Mouse (Mus musculus) left cerebral cortex, postnatal 25 days (tissue): ENCODE measurements around the gene Sppl3. TPM values are rescaled to one million over a fixed set of nuclear protein-coding genes. Genes with fewer than 3 reads are reported as not detected.
"Not testable (repeated sequence)": the region's sequence is repeated elsewhere in the genome, so short reads cannot be mapped to it uniquely, and the experiment has no call there.

ENCODE experiments used
- DNase-seq, 2 experiments: peaks; one replicate each; pipeline ENCODE4 v3.0.0; 2022; ENCODE audit warnings: low spot score in 2 of 2, mixed read lengths in 1 of 2
- intact Hi-C: fragments of 180-260 bp; cut with DNase I; formaldehyde crosslinking; loops from one replicate; pipeline ENCODE4 v1.15.1; 2025
- total RNA-seq, 2 experiments: library from RNA; stranded (reverse); gene quantifications; 2 replicates each; pipeline ENCODE4 v1.2.3; 2021

The Sppl3 gene
- total RNA-seq, 2 experiments from 2014 or later: 91.9 to 92.5 TPM

DNA sequence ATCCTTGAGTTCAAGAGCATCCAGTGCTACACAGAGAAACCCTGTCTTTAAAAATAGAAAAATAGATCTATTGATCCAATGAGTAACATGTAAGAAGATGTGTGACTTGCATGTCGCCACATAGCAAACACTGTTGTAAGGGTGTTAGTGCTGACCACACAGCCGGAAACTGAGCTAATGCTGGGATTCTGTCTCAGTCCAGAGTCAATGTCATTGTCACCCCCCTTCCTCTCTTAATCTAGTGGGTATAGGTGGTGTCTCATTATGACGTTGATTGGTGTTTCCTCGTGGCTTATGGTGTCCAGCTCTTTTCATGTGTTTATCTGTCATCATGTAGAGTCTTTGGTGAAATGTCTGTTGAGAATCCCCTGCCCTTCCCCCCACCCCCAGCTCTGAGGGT lies 55.3 kb downstream of the Sppl3 start:
- intact Hi-C loops: no loop called here
- no peak for DNase-seq

DNA sequence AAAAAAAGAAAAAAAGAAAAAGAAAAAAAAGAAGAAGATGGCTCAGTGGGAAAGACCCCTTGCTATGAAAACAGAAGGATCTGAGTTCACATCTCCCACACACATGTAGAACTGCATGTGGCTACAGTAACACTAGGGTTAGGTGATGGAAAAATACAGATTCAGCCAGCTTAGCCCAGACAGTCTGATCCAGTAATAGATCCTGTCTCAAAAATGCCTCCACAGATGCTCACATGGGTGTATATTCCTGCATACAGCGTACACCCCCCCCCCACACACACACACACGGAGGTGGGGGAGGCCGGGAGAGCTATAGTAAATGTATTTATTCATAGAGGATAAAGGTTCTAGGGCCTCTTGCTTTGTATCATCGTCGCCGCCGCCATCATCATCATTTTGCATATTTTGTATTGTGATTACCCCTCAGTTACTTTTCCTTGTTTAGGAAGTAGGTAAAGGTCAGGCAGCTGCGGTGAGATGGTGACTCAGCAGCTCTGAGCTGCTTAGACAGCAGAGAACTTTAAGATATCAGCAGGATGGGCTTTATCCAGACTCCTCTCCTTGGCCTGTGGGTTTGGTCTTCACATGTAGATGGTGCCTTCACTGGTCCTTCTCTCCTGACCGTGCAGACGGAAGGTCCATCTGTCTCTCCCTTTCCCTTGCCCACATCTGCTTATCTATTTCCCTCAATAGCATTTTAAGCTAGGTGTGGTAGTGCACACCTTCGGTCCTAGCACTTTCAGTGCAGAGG lies 57.9 kb downstream of the Sppl3 start:
- intact Hi-C loops: no loop called here
- peak in 1 of 2 experiments; percentile 54 for DNase-seq

DNA sequence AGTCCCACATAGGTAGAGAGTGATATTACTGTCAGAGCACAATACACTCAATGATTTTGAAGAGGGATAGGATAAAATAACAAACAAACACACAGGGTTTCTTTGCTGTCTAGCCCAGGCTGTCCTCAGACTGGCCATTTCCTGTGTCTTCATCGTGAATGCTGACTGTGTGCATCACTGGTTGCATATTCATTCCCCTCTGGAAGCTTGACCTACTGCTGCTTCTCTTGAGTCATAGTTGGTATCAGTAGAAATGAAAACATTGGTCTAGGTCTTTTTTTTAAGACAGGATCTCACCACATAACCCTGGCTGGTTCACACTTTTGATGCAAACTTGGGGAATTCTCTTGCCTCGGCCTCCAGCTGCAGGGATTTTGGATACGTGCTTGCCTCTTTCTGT lies 58.7 kb downstream of the Sppl3 start:
- no peak for DNase-seq
- intact Hi-C loops: no loop called here

DNA sequence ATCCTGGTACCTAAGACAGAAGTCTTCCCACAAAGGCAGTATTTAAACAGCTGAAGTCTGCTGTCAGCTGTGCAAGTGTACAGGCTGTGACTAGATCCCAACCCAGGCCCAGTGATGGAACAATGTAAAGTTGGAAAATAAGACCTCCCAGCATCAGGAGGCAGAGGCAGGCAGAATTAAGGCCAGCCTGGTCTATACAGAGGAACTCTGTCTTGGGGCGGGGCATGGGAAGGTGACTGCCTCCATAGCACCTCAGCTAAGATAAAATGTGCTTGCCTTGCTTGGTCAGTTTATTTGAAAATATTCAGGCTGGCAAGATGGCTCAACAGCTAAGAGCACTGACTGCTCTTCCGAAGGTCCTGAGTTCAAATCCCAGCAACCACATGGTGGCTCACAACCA lies 59.5 kb downstream of the Sppl3 start:
- no peak for DNase-seq
- intact Hi-C loops: no loop called here

DNA sequence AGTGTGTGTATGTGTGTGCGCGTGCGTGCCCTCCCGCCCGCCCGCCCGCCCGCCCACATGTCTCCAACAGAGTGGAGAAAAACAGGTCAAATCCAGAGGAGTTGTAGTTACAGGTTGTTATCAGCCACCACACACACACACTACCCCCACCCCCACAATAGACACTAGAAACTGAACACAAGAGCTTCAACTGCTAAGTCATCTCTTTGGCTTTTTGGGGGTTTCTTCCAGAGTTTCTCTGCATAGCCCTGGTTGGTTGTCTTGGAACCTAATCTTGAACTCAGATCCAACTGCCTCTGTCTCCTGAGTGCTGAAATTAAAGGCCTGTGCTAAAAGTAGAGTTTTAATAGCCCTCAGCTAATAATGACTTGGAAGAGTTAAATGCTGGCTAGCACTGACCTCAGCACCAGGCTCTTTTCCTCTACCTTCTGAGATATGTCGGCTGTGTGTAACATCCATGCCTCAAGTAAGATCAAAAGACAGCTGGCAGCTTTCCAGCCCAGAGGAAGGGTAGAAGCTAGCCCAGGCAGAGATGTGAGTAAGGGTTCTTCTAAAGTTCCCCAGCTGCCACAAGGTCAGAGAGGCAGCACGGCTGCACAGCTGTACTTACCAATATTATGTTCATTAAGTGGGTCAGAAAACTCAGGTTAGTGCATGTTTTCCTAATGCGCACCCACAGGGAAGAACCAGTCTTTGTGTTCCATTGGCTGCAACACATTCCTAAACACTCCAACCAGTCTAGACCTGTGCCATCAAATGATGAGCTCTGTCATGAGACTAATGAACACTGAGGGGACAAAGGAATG lies 60.4 kb downstream of the Sppl3 start:
- DNase-seq: no peak
- intact Hi-C loops: no loop called here

DNA sequence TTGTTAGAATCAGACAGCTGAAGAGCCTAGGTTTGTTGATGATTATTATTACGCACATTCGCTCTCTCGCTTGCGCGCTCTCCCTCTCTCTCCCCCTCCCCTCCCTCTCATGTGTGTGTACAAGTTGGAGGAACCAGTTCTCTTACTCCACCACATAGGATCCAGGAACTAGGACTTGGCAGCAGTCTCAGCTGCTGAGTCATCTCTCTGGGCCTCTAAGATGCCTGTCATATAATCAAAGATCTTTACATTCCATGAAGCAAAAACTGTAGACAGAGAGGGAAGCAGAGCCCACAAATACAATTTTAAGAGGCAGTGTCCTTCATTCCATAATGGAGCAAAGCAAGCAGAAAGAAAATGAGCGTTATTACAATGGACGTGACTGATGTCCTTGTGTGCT lies 61.2 kb downstream of the Sppl3 start:
- intact Hi-C loops: no loop called here
- DNase-seq: peak; percentile 57 to 87

DNA sequence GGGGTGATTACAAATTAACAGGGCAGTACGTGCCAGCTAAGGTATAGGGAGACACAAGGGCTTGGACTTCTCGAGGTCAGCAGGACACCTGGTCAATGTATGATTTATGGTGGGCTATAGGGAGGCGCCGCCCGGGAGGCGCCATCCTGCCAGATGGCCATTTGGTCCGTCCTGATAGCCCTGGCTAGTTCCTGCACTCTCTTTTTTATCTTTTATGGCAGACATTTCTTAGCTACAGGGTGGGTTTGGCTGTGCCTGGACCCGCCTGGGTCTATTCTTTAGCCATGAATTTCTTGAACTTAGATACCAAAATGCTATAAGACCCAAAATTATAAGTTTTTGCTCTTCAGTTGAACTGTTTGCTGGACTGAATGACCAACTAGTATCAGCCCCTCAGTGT lies 62.4 kb downstream of the Sppl3 start:
- DNase-seq, intact Hi-C loops: not testable (repeated sequence)

DNA sequence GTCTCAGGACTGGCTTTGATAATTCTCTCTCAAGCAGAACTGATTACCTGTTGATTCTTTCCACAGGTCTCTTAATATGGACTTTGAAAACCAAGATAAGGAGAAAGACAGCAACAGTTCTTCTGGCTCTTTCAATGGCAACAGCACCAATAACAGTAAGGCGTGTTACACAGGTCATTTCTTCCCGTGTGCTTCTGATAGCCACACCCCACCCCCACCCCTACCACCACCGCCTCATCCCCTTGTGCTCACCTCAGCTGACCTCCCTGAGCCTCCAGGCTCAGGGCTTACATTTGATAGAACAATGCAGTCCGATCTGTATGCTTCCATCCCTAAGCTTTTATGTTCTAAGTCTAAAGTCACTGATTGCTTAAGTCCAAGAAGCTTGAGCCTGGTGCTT lies 63.8 kb downstream of the Sppl3 start:
- intact Hi-C loops: loop anchor here (5.0 kb wide), 1 partner anchor 62 kb away; the partner anchor contains the start of gene Sppl3
- DNase-seq: no peak

DNA sequence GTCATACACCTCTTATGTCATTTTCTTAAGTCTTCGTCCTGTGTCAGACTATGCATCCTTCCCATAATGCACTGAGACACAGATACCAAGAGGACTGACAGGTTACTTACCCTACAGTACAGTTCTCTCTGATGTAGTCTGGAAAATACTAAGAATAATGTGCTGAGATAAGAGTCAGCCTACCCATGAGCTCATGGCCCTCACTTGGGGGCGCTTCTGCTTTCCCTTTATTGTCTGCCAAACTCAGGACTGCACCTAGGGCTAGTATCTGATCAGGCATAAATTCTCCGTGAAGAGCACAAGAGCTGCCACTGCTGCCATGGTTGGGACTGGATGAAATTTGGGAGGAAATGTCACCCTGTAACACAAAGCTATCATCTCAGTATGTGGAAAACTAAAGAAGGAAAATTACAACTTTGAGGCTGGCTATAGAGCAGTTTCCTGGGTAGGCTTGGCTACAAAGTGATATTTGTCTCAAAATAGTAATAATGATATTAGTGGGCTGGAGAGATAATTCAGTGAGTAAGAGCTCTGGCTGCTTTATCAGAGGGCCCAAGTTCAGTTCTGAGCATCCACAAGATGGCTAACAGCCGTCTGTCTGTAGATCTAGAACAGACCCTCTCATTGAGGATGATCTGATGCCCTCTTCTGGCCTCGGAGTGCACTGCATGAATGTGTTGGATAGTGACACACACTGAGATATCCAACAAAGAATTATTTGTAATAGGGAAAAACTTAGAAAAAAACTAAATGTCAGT lies 65.4 kb downstream of the Sppl3 start:
- peak; percentile 47 to 50 for DNase-seq
- intact Hi-C loops: loop anchor here (1.0 to 5.0 kb wide), 2 partner anchors 64 to 97 kb away; partner anchors contain the start of gene Sppl3

DNA sequence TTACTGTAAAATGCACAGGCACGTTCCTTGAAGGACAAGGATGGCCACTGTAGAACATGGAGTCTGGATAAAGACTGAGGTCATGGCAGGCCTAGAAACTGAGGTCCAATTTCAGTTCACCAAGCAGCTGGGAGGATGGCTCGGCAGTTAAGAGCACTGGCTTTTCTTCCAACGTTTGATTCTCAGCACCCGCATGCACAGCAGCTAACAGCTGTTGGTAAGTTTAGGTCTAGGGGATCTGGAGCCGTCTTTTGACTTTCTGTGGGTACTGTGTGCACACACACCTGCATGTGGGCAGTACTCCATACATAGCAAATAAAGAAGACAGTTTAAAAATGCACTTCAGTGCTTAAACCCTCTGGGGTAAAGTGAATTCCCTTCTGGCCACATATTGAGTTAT lies 70.7 kb downstream of the Sppl3 start:
- intact Hi-C loops: no loop called here
- DNase-seq: no peak

DNA sequence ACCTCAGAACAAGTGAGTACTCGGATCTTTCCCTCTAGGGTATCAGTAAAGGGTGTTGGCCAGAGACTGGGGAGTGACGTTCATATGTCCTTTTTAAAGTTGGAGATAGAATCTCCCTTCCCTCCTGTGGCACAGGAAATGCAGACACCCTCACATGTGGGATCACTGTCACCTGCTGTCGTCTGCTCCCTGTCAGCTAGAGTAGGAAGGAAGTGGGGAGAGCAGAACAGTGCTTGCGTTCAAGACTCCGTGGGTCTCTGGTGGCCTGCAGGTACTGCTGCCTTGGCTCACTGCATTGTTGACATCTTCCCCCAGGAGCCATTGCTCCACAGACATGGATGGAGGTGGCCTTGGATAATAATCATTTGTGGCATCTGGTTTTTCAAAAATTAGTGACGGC lies 72.6 kb downstream of the Sppl3 start:
- intact Hi-C loops: no loop called here
- no peak for DNase-seq

DNA sequence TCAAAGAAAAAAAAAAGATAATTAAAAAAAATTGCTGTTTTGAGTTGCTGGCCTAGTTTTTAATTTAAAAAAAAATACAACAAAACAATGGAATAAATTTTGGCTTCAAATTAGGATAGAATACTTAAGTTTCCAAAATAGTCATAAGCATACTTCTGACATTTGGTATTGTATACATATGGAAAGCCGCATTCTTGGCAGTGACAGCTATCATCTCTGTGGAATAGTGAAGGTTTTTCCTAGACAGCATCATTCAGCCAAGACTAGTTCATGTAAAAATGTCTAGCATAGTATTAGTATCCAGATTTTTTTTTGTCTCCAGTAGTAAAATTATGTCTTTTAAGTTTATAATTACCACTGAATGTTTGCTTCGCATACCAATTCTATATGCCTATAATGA lies 74.7 kb downstream of the Sppl3 start:
- intact Hi-C loops: no loop called here
- no peak for DNase-seq

DNA sequence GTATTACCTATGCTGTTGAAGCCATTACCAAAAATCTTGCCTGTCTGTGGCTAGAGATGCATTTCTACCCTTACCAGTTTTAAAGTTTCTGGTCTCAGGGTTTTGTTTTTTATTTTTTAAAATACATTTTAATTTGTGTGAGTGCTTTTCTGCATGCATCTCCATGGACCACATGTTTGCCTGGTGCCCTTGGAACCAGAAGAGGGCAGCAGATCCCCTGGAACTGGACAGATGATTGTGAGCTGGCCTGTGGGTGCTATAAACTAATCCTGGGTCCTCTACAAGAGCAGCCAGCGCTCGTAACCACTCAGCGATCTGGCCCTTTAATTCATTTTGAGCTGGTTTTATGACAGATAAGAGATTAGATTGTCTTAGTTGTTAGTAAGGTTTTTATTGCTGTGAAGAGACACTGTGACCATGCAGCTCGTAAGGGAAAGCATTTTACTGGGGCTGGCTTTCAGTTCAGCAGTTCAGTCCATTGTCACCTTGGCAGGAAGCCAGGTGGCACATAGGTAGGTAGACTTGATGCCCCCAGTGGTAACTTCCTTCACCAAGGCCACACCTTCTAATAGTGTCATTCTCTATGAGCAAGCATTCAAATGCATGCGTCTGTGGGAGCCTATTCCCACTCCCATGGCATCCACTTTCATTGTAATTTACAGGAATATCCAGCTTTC lies 78.8 kb downstream of the Sppl3 start:
- no peak for DNase-seq
- intact Hi-C loops: no loop called here

DNA sequence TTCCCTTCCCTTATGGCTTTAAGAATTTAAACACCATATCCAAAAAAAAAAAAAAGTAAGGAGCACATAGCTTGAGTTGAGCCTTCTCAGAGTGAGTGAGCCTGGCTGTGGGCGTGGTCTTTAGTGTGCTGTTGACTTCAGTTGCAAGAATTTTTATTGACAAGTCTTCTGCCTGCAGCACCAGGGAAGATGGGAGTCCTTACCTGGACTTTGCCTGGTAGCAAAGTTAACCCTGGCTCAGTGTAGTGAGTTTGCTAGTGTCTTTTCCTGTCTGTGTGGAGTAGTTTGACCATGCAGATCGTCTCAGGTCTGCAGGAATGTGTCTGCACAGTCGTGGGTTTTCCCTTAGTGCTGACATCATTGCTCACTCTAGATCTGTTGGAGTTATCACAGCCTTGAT lies 80.1 kb downstream of the Sppl3 start:
- DNase-seq: no peak
- intact Hi-C loops: no loop called here

DNA sequence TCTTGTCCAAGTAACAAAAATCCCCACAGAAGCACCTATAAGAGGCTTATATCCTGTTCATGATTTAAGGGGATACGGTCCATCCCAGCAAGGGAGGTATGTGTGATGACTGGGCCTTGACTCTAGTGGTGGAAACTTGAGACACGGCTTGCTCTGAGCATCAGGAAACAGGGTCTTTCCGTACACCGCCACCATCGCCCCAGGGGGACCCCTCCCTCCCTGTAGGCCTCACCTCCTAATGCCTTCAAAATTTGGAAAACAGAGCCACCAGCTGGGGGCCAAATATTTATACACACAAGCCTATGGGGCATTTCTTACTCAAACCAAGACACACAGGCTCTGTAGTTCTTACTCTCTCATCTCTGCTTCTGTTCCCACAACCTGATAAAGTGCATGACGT lies 80.8 kb downstream of the Sppl3 start:
- intact Hi-C loops: no loop called here
- no peak for DNase-seq

DNA sequence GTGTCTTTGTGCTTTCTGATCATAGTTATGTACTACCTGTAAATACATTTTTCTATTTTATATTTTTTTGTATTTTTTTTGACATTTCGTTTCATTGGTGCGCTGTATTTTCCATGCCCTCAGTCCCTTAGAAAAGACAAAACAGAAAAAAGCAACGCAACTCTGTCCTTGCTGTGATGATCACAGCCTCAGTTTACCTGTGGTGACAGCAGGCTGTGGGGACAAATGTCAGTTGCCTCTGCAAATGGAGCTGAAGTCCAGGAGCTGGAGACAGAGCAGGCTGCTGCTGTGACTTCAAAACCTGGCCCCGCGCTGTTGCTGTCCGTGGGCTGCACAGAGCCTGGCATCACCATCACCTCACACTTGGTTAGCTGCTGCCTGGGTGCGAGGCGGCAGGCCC lies 87.3 kb downstream of the Sppl3 start, which contains the start of gene Gm10401:
Gene Gm10401 (minus strand): TSS at position 101 of the 400 bp plus-strand sequence.
- DNase-seq: no peak
- intact Hi-C loops: no loop called here

DNA sequence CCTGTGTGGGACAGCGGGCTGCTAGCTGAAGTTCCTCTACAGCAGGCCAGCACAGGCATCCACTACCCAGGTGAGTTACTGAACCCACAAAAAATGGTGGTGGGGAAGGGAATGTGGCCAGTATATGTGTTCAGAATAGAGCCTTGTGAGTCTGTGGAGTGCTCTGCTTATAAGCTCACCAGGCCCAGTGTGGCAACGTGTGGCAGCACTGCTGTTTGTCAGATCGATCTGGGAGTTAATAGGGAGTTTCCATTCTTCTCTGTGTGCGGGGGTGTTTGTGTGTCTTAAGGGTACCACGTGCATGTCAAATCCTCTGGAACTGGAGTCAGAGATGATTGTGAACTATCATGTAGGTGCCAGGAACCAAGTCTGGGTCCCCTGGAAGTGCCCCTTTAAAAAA lies 88.6 kb downstream of the Sppl3 start:
- intact Hi-C loops: no loop called here
- no peak for DNase-seq

DNA sequence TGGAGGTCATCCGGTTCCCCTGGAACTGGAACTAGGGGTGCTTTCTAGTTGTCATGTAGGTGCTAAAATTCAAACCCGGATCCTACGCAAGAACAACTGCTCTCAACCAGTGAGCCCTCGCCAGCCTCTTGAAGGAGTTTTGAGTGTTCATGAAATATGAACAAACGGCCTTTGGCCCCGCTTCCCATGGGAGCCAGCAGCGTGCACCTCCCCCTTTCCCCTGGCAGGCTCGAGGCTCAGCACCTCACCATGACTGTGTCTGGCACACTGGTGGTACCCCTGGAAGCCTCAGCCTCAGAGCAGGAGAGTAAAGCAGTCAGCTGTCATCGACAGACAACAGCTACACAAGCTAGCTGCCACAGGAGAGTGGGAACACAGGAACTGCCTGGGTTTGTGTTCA lies 89.1 kb downstream of the Sppl3 start:
- DNase-seq: no peak

DNA sequence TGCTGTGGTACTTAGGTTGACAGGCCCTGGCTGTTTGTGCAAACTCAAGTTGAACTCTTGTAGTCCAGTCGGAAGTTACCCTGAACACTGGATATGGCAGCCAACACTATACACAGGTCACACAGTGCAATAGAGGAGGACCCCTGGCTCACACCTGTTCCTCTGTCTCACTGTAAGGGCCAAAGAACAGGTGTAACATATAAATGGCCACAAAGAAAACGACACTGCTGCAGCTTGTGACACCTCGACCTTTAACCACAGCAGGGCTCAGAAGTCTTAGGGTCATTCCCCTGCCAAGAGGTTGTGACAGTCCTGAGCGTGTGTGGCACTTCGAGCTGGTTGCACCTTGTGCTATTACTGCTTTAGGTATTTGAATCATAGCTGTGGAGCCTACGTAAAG lies 89.5 kb downstream of the Sppl3 start:
- DNase-seq: no peak
- intact Hi-C loops: no loop called here

More for the DNA sequence above, 89.1 kb downstream of the Sppl3 start:
- intact Hi-C loops: no loop called here

DNA sequence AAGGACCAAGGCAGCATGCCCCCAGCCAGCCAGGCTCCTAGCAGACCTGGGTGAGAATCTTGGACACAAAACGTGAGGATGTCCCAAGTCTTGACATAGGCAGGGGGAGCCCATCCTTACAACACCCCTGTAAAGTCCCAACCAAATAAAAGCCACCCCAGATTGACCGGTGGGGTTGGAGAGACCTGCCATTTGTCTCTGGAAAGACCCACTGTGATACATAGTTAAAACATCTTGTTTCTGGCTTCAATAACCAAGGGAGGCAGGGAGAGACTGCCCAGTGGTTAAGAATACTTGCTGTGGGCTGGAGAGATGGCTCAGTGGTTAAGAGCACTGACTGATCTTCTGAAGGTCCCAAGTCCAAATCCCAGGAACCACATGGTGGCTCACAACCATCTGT lies 91.3 kb downstream of the Sppl3 start:
- intact Hi-C loops: no loop called here
- no peak for DNase-seq
